Mouse (Mus musculus) left cerebral cortex, postnatal 36 days (tissue): ENCODE results near the gene Cdx2. TPM values are rescaled to one million over a fixed set of nuclear protein-coding genes. Genes with fewer than 3 reads are reported as not detected.

Source experiments
- DNase-seq, 2 experiments: peaks; one replicate each; pipeline ENCODE4 v3.0.0; 2021 to 2022; ENCODE audit warnings: low spot score in 2 of 2, mixed read lengths in 1 of 2
- intact Hi-C: fragments of 180-260 bp; cut with DNase I; formaldehyde crosslinking; loops from one replicate; pipeline ENCODE4 v1.15.1; 2025
- total RNA-seq, 2 experiments: library from RNA; stranded (reverse); gene quantifications; 2 replicates each; pipeline ENCODE4 v1.2.3; 2021

Cdx2 gene
- total RNA-seq, 2 experiments from 2014 or later = not detected

DNA sequence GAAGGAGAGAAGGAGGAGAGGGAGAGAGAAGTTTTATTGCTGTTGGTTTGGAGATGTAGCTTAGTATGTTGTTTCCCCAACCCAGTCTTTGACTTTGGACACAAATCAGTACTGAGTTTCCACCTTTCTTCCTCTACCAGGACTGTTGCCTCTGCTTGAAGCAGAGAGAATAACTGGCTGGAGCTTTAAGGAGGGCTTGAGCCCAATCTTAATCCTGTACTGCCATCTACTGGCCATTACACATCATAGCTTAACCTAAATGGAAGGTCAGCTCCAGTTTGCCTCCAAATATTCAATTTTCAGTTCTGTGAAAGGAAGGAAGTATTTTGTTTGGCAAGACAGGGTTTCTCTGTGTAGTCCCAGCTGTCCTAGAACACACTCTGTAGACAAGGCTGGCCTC lies 12.6 kb upstream of the Cdx2 start:
- intact Hi-C loops = loop anchor here (2.0 to 10.0 kb wide), 5 partner anchors 335 to 645 kb away; no protein-coding TSS in a partner anchor
- no peak for DNase-seq

DNA sequence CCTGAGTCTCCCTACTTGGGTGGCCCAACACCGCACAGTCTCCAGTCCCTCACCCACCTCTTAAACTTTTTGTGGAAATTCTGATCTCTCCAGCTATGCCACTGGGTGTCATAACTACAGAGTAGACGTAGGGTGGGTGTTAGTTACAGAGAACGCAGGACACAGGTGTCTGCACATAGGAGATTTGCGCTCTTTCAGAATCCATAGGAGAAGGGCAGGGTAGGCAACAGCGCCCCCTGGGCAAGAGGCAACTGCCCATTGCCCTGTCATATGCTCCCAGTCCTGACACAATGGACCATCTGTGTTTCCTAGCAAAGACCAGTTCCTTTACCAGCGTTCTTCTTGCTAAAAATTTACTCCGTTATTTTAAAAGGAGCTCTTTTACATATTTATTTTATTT lies 10.9 kb upstream of the Cdx2 start:
- intact Hi-C loops = loop anchor here (2.0 to 10.0 kb wide), 4 partner anchors 333 to 643 kb away; no protein-coding TSS in a partner anchor
- no peak for DNase-seq

DNA sequence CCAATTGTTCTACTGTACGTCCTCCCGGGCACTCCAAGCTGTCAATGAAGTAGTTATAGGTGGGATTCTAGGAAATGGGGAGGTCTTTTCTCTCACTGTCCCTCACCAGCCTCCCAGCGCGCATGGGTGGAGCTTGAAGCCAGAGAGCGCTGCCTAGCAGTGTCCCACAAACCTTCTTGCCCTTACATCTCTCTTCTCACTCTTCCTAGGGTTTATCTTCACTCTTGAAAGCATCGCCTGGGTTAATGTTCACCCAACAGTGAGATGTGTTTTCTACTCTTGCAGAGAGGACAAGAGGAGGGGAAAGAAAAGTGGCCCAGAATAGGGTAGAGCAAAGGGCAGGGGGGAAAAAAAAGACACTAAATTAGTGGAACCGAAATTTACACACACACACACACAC lies 10.3 kb upstream of the Cdx2 start:
- intact Hi-C loops = loop anchor here (5.0 to 10.0 kb wide), 3 partner anchors 333 to 643 kb away; no protein-coding TSS in a partner anchor
- DNase-seq = no peak

- no peak for DNase-seq
- intact Hi-C loops = loop anchor here (5.0 to 10.0 kb wide), 3 partner anchors 331 to 641 kb away; no protein-coding TSS in a partner anchor
Observed at GRCm38 (mm10) chr5:147315432-147316075, 8.5 kb upstream of the Cdx2 start.

DNA sequence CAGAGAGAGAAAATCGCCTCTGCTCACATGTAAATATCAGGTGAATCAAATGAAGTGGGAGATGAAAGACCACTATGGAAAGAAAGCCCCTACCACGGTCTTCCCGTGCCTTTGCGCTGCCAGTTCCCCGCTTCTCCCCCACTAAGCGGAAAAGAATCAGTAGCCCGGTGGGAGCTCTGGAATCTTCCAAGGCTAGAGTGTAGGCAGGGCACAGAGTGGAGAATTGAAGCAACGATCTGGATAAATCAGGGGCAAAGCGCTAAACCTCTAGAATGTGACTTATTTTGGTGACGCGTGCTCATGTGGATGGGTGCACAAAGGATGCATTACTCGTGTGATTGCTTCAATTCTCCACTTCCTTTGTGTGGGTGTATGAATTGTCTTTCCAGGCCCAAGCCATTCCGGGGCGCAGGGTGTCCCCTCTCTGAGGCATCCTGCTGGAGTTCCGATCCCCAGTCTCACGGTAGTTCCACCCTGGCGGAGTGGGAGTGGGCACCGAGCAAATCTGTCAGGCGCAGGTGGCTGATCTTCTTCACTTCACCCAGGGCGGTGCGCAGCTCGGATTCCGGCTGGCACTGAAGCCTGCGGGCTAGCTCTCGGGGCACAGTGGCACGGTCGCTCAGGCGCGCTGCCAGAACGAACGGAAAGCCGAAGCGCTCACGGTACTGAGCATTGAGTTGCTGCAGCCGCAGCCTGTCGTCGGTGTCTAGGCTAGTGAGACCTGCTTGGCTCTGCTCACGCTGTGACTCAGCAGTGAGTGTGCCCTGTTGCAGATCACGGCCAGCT lies 7.8 kb upstream of the Cdx2 start:
- DNase-seq = no peak
- intact Hi-C loops = loop anchor here (5.0 to 10.0 kb wide), 3 partner anchors 330 to 640 kb away; no protein-coding TSS in a partner anchor

GRCm38 (mm10) chr5:147312830-147313685 lies 6.0 kb upstream of the Cdx2 start:
- DNase-seq = no peak
- intact Hi-C loops = loop anchor here (10.0 kb wide), 2 partner anchors 328 to 638 kb away; no protein-coding TSS in a partner anchor

DNA sequence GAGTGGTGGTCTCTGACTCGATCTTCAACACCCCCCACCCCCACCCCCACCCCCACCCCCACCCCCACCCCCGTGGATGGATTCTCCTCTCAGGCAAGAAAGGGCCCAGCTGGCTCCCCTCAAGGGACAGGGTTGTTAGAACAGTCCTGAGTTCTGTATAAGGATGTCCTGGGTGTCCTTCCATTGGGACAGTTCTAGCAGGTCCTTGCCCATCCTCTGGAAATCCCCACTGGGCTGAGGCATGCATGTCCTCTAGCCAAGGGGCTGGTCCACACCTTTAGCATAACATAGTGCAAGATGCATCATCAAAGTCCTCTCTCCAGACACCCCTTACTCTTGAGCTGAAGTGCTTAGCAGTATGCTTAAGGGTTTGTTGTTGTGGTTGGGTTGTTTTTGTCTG lies 2.7 kb upstream of the Cdx2 start:
- intact Hi-C loops = loop anchor here (5.0 to 10.0 kb wide), 5 partner anchors 37 to 635 kb away; partner anchors contain the start of genes Flt1 and Gsx1

DNA sequence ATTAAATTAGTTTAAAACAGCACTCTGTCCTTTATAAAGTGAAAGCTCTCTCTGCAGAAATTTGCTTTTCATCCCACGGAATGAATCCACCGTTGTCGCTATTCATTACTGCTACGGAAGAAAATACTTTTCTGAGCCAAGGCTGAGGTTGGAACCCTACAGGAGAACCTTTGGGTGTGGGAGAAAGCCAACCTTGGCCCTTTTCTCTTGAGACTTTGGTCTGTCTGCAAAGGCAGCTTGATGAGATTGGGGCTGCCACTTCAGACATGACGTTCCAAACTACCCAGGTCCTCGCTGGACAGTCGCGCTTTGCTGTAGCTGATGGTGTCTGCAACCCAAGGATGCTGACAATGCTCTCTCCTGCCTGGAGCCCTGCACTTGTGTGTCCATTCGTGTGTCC lies 1.4 kb upstream of the Cdx2 start:
- intact Hi-C loops = loop anchor here (5.0 to 10.0 kb wide), 3 partner anchors 36 to 416 kb away; partner anchors contain the start of genes Flt1 and Gsx1
- no peak for DNase-seq

More for the DNA sequence above, 2.7 kb upstream of the Cdx2 start:
- no peak for DNase-seq

DNA sequence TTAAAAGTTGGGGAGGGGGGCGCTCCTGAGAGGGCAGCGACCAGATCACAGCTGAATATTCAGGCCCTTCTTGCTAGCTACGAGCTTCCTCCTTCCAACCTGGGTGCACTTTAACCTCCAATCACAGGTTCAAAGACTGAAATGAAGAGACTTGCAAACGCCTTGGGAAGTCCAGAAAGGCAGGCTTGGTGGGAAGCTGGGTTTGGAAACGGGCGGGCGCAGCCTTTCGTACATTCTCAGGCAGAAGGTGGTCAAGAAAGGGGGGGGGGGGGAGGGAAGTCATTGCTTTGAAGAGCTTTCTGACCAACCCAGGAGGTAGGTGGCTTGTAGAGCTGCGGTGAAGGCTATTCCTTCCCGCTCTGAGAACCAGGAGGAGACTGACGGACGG lies 322 bp upstream of the Cdx2 start:
- DNase-seq = no peak
- intact Hi-C loops = loop anchor here (5.0 to 10.0 kb wide), 3 partner anchors 35 to 417 kb away; partner anchors contain the start of genes Flt1 and Gsx1

DNA sequence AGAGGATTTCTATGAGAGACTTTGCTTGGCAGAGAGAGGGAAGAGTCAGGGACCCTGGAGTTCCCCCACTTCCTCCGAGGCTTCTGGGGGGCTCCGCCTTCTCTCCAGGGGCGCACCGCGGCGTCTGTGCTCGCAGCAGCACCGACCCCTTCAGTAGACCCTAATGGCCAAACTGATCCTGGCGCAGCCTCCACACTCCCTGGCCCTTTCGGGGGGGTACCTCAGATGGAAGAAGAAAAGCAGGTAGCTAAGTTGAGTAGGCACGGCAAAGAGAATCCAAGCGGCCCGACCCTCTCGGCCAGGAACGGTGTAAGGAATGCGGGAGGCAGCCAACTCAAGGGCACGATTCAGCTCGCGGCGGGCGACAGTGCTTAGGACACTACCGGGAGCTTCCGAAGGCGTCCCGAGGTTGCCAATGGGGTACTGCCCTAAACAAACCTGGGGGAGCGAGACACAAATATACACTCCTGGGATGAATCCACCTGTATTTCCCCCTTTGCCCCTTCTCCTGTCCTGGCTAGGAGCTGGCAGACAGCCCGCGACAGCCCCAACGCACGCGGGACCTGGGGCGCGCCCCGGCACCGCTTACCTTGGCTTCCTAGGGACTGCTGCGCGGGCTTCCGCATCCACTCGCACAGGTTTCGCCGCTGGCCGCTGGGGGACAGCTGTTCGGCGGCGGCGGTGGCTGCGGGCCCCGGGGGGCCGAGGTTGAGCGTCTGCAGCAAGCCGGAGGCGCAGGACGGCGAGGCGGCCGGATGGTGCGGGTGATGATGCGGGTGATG lies 1.0 kb downstream of the Cdx2 start:
- intact Hi-C loops = loop anchor here (5.0 to 10.0 kb wide), 3 partner anchors 34 to 419 kb away; partner anchors contain the start of genes Flt1 and Gsx1

GRCm38 (mm10) chr5:147305166-147305565 lies 1.9 kb downstream of the Cdx2 start:
- intact Hi-C loops = loop anchor here (5.0 to 10.0 kb wide), 3 partner anchors 33 to 420 kb away; partner anchors contain the start of genes Flt1 and Gsx1
- no peak for DNase-seq

More for the DNA sequence above, 1.0 kb downstream of the Cdx2 start:
- DNase-seq = no peak

GRCm38 (mm10) chr5:147304276-147305155 lies 2.6 kb downstream of the Cdx2 start:
- no peak for DNase-seq
- intact Hi-C loops = loop anchor here (5.0 to 10.0 kb wide), 3 partner anchors 32 to 420 kb away; partner anchors contain the start of genes Flt1 and Gsx1

DNA sequence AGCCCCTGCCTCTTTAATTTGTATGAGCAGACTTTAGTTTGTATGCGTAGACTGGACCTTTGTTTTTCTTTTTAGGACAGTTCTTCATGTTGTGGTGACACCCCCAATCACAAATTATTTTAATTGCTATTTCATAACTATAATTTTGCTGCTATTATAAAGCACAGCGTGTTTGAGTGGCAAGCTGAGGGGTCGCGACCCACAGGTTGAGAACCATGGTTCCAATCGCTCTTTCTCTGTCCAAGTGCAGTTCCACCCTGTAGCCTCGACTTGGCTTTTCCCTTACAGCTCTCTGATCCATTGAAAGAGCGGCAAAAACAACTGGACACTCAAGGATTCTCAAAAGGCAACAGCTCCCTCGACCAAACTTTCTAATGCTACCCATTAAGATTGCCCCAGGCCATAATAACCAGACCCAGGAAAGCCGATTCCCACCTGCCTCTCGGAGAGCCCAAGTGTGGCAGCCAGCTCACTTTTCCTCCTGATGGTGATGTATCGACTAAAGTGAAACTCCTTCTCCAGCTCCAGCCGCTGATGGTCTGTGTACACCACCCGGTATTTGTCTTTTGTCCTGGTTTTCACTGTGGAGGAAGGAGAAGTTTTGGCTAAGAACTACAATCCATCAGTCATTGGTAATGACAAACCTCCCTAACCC lies 4.2 kb downstream of the Cdx2 start:
- DNase-seq = no peak
- intact Hi-C loops = loop anchor here (10.0 kb wide), 1 partner anchor 422 kb away; the partner anchor contains the start of gene Flt1

GRCm38 (mm10) chr5:147302141-147302540 lies 4.9 kb downstream of the Cdx2 start:
- intact Hi-C loops = loop anchor here (10.0 kb wide), 1 partner anchor 423 kb away; the partner anchor contains the start of gene Flt1
- DNase-seq = no peak

- no peak for DNase-seq
- intact Hi-C loops = loop anchor here (10.0 kb wide), 1 partner anchor 423 kb away; the partner anchor contains the start of gene Flt1
Observed at GRCm38 (mm10) chr5:147301781-147302070, 5.3 kb downstream of the Cdx2 start.

- no peak for DNase-seq
- intact Hi-C loops = loop anchor here (10.0 kb wide), 1 partner anchor 424 kb away; the partner anchor contains the start of gene Flt1
Observed at GRCm38 (mm10) chr5:147300917-147301780, 5.9 kb downstream of the Cdx2 start.
